Mouse (Mus musculus) ES-Bruce4 (cell line): ENCODE measurements at regions not wholly inside any gene's neighbourhood (a gene's known extent, or its start where the extent isn't known, plus 50 kb on each side); places are given as distances from the start of the nearest gene placed in this dataset.

ENCODE experiments used
- H3K27ac ChIP-seq: 2 replicates; pipeline ENCODE4 v1.5.1; 2012; ENCODE audit warnings: low read length, inconsistent platforms; ENCODE audit not compliant: insufficient read depth
- H3K27me3 ChIP-seq: 2 replicates; pipeline ENCODE4 v1.6.1; 2012; ENCODE audit warnings: mild to moderate bottlenecking, low read length, inconsistent platforms; ENCODE audit not compliant: control insufficient read depth, poor library complexity, insufficient read depth, severe bottlenecking
- H3K36me3 ChIP-seq: 2 replicates; pipeline ENCODE4 v1.6.1; 2012; ENCODE audit warnings: inconsistent platforms, mild to moderate bottlenecking, low read length, moderate library complexity; ENCODE audit not compliant: control insufficient read depth, poor library complexity, insufficient read depth, severe bottlenecking
- H3K4me1 ChIP-seq: one replicate; pipeline ENCODE4 v1.8.1; 2011; ENCODE audit warnings: low read length; ENCODE audit not compliant: control insufficient read depth, insufficient read depth
- H3K4me3 ChIP-seq: 2 replicates; pipeline ENCODE4 v1.5.1; 2011; ENCODE audit warnings: low read depth, mild to moderate bottlenecking, low read length
- H3K9ac ChIP-seq: 2 replicates; pipeline ENCODE4 v1.6.1; 2012; ENCODE audit warnings: low read depth, mild to moderate bottlenecking, inconsistent platforms; ENCODE audit not compliant: poor library complexity, severe bottlenecking
- H3K9me3 ChIP-seq: replicated peaks from 2 replicates; pipeline ENCODE4 v1.6.1; 2012; ENCODE audit warnings: mild to moderate bottlenecking, low read length, inconsistent platforms; ENCODE audit not compliant: control insufficient read depth, poor library complexity, insufficient read depth, severe bottlenecking
- CTCF ChIP-seq: IDR thresholded peaks from one replicate; pipeline ENCODE4 v1.8.1; 2011; ENCODE audit warnings: low read depth, low read length
- EP300 ChIP-seq: IDR thresholded peaks from 2 replicates; pipeline ENCODE4 v1.6.1; 2011; ENCODE audit warnings: low read depth, low read length; ENCODE audit not compliant: insufficient read depth
- POLR2A ChIP-seq: IDR thresholded peaks from one replicate; pipeline ENCODE4 v1.8.1; 2011; ENCODE audit warnings: low read length; ENCODE audit not compliant: insufficient read depth

GRCm38 (mm10) chr6:101937467-101938392 lies 560.0 kb upstream of the Pdzrn3 start:
- no peak overlapping the region for H3K4me3 ChIP-seq
- TF ChIP-seq EP300 = no peak
- TF ChIP-seq POLR2A = no peak
- no peaks in the 10 kb centered on the region for H3K27me3 ChIP-seq

GRCm38 (mm10) chr6:101931768-101932167 lies 554.1 kb upstream of the Pdzrn3 start:
- no peaks in the 10 kb centered on the region for H3K4me1 ChIP-seq
- no peaks in the 10 kb centered on the region for H3K9me3 ChIP-seq
- TF ChIP-seq CTCF (no peak), EP300 (no peak)
- no peaks in the 10 kb centered on the region for H3K27me3 ChIP-seq
- H3K36me3 ChIP-seq = no peaks in the 10 kb centered on the region
- no peak overlapping the region for H3K27ac ChIP-seq
- H3K9ac ChIP-seq = no peak overlapping the region
- no peak overlapping the region for H3K4me3 ChIP-seq

More at GRCm38 (mm10) chr6:101937467-101938392, 560.0 kb upstream of the Pdzrn3 start:
- H3K27ac ChIP-seq = no peak overlapping the region
- H3K9me3 ChIP-seq = no peaks in the 10 kb centered on the region
- no peaks in the 10 kb centered on the region for H3K36me3 ChIP-seq
- no peaks in the 10 kb centered on the region for H3K4me1 ChIP-seq
- H3K9ac ChIP-seq = no peak overlapping the region

- TF ChIP-seq EP300 (no peak), CTCF (no peak), POLR2A (no peak)
- Histone ChIP-seq H3K27me3 (no peaks in the 10 kb centered on the region), H3K4me3 (no peak overlapping the region), H3K36me3 (no peaks in the 10 kb centered on the region), H3K9me3 (no peaks in the 10 kb centered on the region), H3K27ac (no peak overlapping the region), H3K4me1 (no peaks in the 10 kb centered on the region), H3K9ac (no peak overlapping the region)
Measured at GRCm38 (mm10) chr6:101921686-101922085, 544.0 kb upstream of the Pdzrn3 start.

- no peaks in the 10 kb centered on the region for H3K4me1 ChIP-seq
- H3K9me3 ChIP-seq = no peaks in the 10 kb centered on the region
- H3K36me3 ChIP-seq = no peaks in the 10 kb centered on the region
- no peaks in the 10 kb centered on the region for H3K27me3 ChIP-seq
- H3K9ac ChIP-seq = no peak overlapping the region
- TF ChIP-seq CTCF (no peak), EP300 (no peak), POLR2A (no peak)
- H3K27ac ChIP-seq = no peak overlapping the region
- no peak overlapping the region for H3K4me3 ChIP-seq
Measured at GRCm38 (mm10) chr6:101921186-101921585, 543.5 kb upstream of the Pdzrn3 start.

- H3K4me1 ChIP-seq = no peaks in the 10 kb centered on the region
- TF ChIP-seq EP300 (no peak), POLR2A (no peak), CTCF (no peak)
- H3K9ac ChIP-seq = no peak overlapping the region
- no peaks in the 10 kb centered on the region for H3K9me3 ChIP-seq
- H3K36me3 ChIP-seq = no peaks in the 10 kb centered on the region
- no peak overlapping the region for H3K27ac ChIP-seq
- no peak overlapping the region for H3K4me3 ChIP-seq
- H3K27me3 ChIP-seq = no peaks in the 10 kb centered on the region
Measured at GRCm38 (mm10) chr6:101918914-101919313, 541.2 kb upstream of the Pdzrn3 start.

GRCm38 (mm10) chr6:101905029-101905342 lies 527.3 kb upstream of the Pdzrn3 start:
- Histone ChIP-seq H3K4me1 (no peaks in the 10 kb centered on the region), H3K27ac (no peak overlapping the region), H3K4me3 (no peak overlapping the region), H3K36me3 (no peaks in the 10 kb centered on the region), H3K27me3 (no peaks in the 10 kb centered on the region; the same call in 1 of the 2 replicates), H3K9ac (no peak overlapping the region), H3K9me3 (no peaks in the 10 kb centered on the region)
- TF ChIP-seq CTCF (no peak), EP300 (no peak), POLR2A (no peak)
